Mouse (Mus musculus): ENCODE results near the gene Mob4. TPM values are rescaled to one million over a fixed set of nuclear protein-coding genes. Genes with fewer than 3 reads are reported as not detected.
A peak's percentile ranks its signal among the peaks of the same experiment; 100 is the strongest.

Gene Mob4
- polyA plus RNA-seq, 1 experiment from 2014 or later: 94.4 TPM

- H3K4me3 ChIP-seq (ENCODE audit: low read depth, low read length): no peak overlapping the region
- H3K27ac ChIP-seq (ENCODE audit: low read depth, low read length): no peak overlapping the region
- H3K9me3 ChIP-seq (ENCODE audit: control insufficient read depth, low read length): no peaks in the 10 kb centered on the region
- no peaks in the 10 kb centered on the region for H3K4me1 ChIP-seq (replicated peaks; ENCODE audit: control insufficient read depth, insufficient read depth, low read length)
- H3K9ac ChIP-seq (ENCODE audit: low read depth, low read length): no peak overlapping the region
- 75% methylated on average over 6 of the region's 6 CpGs for WGBS
- DNase-seq (ENCODE audit: low spot score) (no peak), ATAC-seq (replicated peaks; ENCODE audit: low FRiP score) (no peak)
- H3K27me3 ChIP-seq (replicated peaks; ENCODE audit: control insufficient read depth, insufficient read depth, low read length): no peaks in the 10 kb centered on the region
- H3K4me2 ChIP-seq: no peak overlapping the region
- H3K36me3 ChIP-seq (ENCODE audit: control insufficient read depth, insufficient read depth, low read length): no peaks in the 10 kb centered on the region
Observed at GRCm38 (mm10) chr1:55185718-55186117, 54.7 kb downstream of the Mob4 start.

- Histone ChIP-seq H3K36me3 (ENCODE audit: control insufficient read depth, insufficient read depth, low read length) (no peaks in the 10 kb centered on the region), H3K27me3 (replicated peaks; ENCODE audit: control insufficient read depth, insufficient read depth, low read length) (no peaks in the 10 kb centered on the region), H3K4me3 (ENCODE audit: low read depth, low read length) (no peak overlapping the region), H3K9me3 (ENCODE audit: control insufficient read depth, low read length) (no peaks in the 10 kb centered on the region), H3K4me2 (no peak overlapping the region), H3K4me1 (replicated peaks; ENCODE audit: control insufficient read depth, insufficient read depth, low read length) (no peaks in the 10 kb centered on the region), H3K27ac (ENCODE audit: low read depth, low read length) (no peak overlapping the region), H3K9ac (ENCODE audit: low read depth, low read length) (no peak overlapping the region)
- WGBS: 30% methylated on average over 11 of the region's 11 CpGs
- ATAC-seq (replicated peaks; ENCODE audit: low FRiP score): no peak
- no peak for DNase-seq (ENCODE audit: low spot score)
Observed at GRCm38 (mm10) chr1:55186592-55187210, 55.7 kb downstream of the Mob4 start.

GRCm38 (mm10) chr1:55192015-55192414 lies 61.0 kb downstream of the Mob4 start:
- H3K36me3 ChIP-seq (ENCODE audit: control insufficient read depth, insufficient read depth, low read length): no peaks in the 10 kb centered on the region
- 0 out of 2 replicates have a peak overlapping the region, but pooled peaks have one; percentile 27 for H3K9ac ChIP-seq (ENCODE audit: low read depth, low read length)
- ATAC-seq (replicated peaks; ENCODE audit: low FRiP score): no peak
- peak overlapping the region; percentile 49 for H3K4me2 ChIP-seq
- H3K27me3 ChIP-seq (replicated peaks; ENCODE audit: control insufficient read depth, insufficient read depth, low read length): no peaks in the 10 kb centered on the region
- 42% methylated on average over 8 of the region's 8 CpGs for WGBS
- H3K9me3 ChIP-seq (ENCODE audit: control insufficient read depth, low read length): no peaks in the 10 kb centered on the region
- no peaks in the 10 kb centered on the region for H3K4me1 ChIP-seq (replicated peaks; ENCODE audit: control insufficient read depth, insufficient read depth, low read length)
- no peak overlapping the region for H3K4me3 ChIP-seq (ENCODE audit: low read depth, low read length)
- H3K27ac ChIP-seq (ENCODE audit: low read depth, low read length): no peak overlapping the region
- no peak for DNase-seq (ENCODE audit: low spot score)

GRCm38 (mm10) chr1:55192824-55193223 lies 61.8 kb downstream of the Mob4 start:
- no peaks in the 10 kb centered on the region for H3K36me3 ChIP-seq (ENCODE audit: control insufficient read depth, insufficient read depth, low read length)
- no peak overlapping the region for H3K4me3 ChIP-seq (ENCODE audit: low read depth, low read length)
- no peak for DNase-seq (ENCODE audit: low spot score)
- WGBS: 43% methylated on average over 3 of the region's 3 CpGs
- no peak for ATAC-seq (replicated peaks; ENCODE audit: low FRiP score)
- no peaks in the 10 kb centered on the region for H3K4me1 ChIP-seq (replicated peaks; ENCODE audit: control insufficient read depth, insufficient read depth, low read length)
- H3K27ac ChIP-seq (ENCODE audit: low read depth, low read length): no peak overlapping the region
- no peak overlapping the region for H3K4me2 ChIP-seq
- H3K9ac ChIP-seq (ENCODE audit: low read depth, low read length): no peak overlapping the region
- H3K27me3 ChIP-seq (replicated peaks; ENCODE audit: control insufficient read depth, insufficient read depth, low read length): no peaks in the 10 kb centered on the region
- H3K9me3 ChIP-seq (ENCODE audit: control insufficient read depth, low read length): no peaks in the 10 kb centered on the region

GRCm38 (mm10) chr1:55193316-55193715 lies 62.3 kb downstream of the Mob4 start:
- DNase-seq (ENCODE audit: low spot score) (no peak), ATAC-seq (replicated peaks; ENCODE audit: low FRiP score) (0 out of 2 replicates have a peak, but pooled peaks have one; percentile 51)
- no peaks in the 10 kb centered on the region for H3K36me3 ChIP-seq (ENCODE audit: control insufficient read depth, insufficient read depth, low read length)
- no peak overlapping the region for H3K9ac ChIP-seq (ENCODE audit: low read depth, low read length)
- H3K27me3 ChIP-seq (replicated peaks; ENCODE audit: control insufficient read depth, insufficient read depth, low read length): no peaks in the 10 kb centered on the region
- no peak overlapping the region for H3K4me2 ChIP-seq
- no peak overlapping the region for H3K4me3 ChIP-seq (ENCODE audit: low read depth, low read length)
- H3K9me3 ChIP-seq (ENCODE audit: control insufficient read depth, low read length): no peaks in the 10 kb centered on the region
- no peak overlapping the region for H3K27ac ChIP-seq (ENCODE audit: low read depth, low read length)
- H3K4me1 ChIP-seq (replicated peaks; ENCODE audit: control insufficient read depth, insufficient read depth, low read length): peaks cover 4% of the 10 kb centered on the region; the same call in 1 of the 2 replicates
- WGBS: 40% methylated on average over 2 of the region's 2 CpGs

- Histone ChIP-seq H3K27me3 (replicated peaks; ENCODE audit: control insufficient read depth, insufficient read depth, low read length) (no peaks in the 10 kb centered on the region), H3K27ac (ENCODE audit: low read depth, low read length) (no peak overlapping the region), H3K36me3 (ENCODE audit: control insufficient read depth, insufficient read depth, low read length) (no peaks in the 10 kb centered on the region), H3K9me3 (ENCODE audit: control insufficient read depth, low read length) (no peaks in the 10 kb centered on the region), H3K9ac (ENCODE audit: low read depth, low read length) (no peak overlapping the region), H3K4me3 (ENCODE audit: low read depth, low read length) (no peak overlapping the region), H3K4me1 (replicated peaks; ENCODE audit: control insufficient read depth, insufficient read depth, low read length) (peaks cover 13% of the 10 kb centered on the region), H3K4me2 (no peak overlapping the region)
- WGBS: 69% methylated on average over 19 of the region's 19 CpGs
- DNase-seq (ENCODE audit: low spot score): no peak
- ATAC-seq (replicated peaks; ENCODE audit: low FRiP score): no peak
Observed at GRCm38 (mm10) chr1:55194064-55194915, 63.3 kb downstream of the Mob4 start.

GRCm38 (mm10) chr1:55195021-55195420 lies 64.0 kb downstream of the Mob4 start:
- no peak overlapping the region for H3K4me2 ChIP-seq
- WGBS: 75% methylated on average over 4 of the region's 4 CpGs
- DNase-seq (ENCODE audit: low spot score): no peak
- no peaks in the 10 kb centered on the region for H3K9me3 ChIP-seq (ENCODE audit: control insufficient read depth, low read length)
- H3K36me3 ChIP-seq (ENCODE audit: control insufficient read depth, insufficient read depth, low read length): no peaks in the 10 kb centered on the region
- ATAC-seq (replicated peaks; ENCODE audit: low FRiP score): no peak
- H3K4me3 ChIP-seq (ENCODE audit: low read depth, low read length): no peak overlapping the region
- peaks cover 14% of the 10 kb centered on the region for H3K4me1 ChIP-seq (replicated peaks; ENCODE audit: control insufficient read depth, insufficient read depth, low read length)
- no peak overlapping the region for H3K9ac ChIP-seq (ENCODE audit: low read depth, low read length)
- no peak overlapping the region for H3K27ac ChIP-seq (ENCODE audit: low read depth, low read length)
- no peaks in the 10 kb centered on the region for H3K27me3 ChIP-seq (replicated peaks; ENCODE audit: control insufficient read depth, insufficient read depth, low read length)

- H3K4me1 ChIP-seq (replicated peaks; ENCODE audit: control insufficient read depth, insufficient read depth, low read length): peaks cover 14% of the 10 kb centered on the region
- no peak overlapping the region for H3K4me2 ChIP-seq
- WGBS: 56% methylated on average over 6 of the region's 6 CpGs
- no peak overlapping the region for H3K9ac ChIP-seq (ENCODE audit: low read depth, low read length)
- H3K27me3 ChIP-seq (replicated peaks; ENCODE audit: control insufficient read depth, insufficient read depth, low read length): no peaks in the 10 kb centered on the region
- no peaks in the 10 kb centered on the region for H3K36me3 ChIP-seq (ENCODE audit: control insufficient read depth, insufficient read depth, low read length)
- H3K27ac ChIP-seq (ENCODE audit: low read depth, low read length): no peak overlapping the region
- no peaks in the 10 kb centered on the region for H3K9me3 ChIP-seq (ENCODE audit: control insufficient read depth, low read length)
- ATAC-seq (replicated peaks; ENCODE audit: low FRiP score) (no peak), DNase-seq (ENCODE audit: low spot score) (no peak)
- no peak overlapping the region for H3K4me3 ChIP-seq (ENCODE audit: low read depth, low read length)
Observed at GRCm38 (mm10) chr1:55196327-55197003, 65.4 kb downstream of the Mob4 start.

Data from liver, embryonic 11.5 days (tissue).